Mouse (Mus musculus) heart, postnatal 0 days (tissue): ENCODE data around the gene Faap20. TPM values are rescaled to one million over a fixed set of nuclear protein-coding genes. Genes with fewer than 3 reads are reported as not detected.

ENCODE experiments used
- ATAC-seq: fragments of 200-750 bp; cut with Nextera tagmentation; 2 replicates; pipeline ENCODE4 v1.8.0; 2017; ENCODE audit warnings: low read depth, moderate number of reproducible peaks, moderate library complexity; ENCODE audit not compliant: insufficient read depth
- DNase-seq: peaks from one replicate; pipeline ENCODE4 v3.0.0-alpha.2; 2016; ENCODE audit warnings: low spot score
- H3K27ac ChIP-seq: fragments of 300-500 bp; sonication (generic); 2 replicates; pipeline ENCODE4 v1.5.1; 2014; ENCODE audit warnings: low read depth, mild to moderate bottlenecking
- H3K27me3 ChIP-seq: fragments of 300-500 bp; sonication (generic); 2 replicates; pipeline ENCODE4 v1.6.1; 2014; ENCODE audit warnings: low read length, mixed read lengths; ENCODE audit not compliant: control insufficient read depth, insufficient read depth
- H3K36me3 ChIP-seq: fragments of 300-500 bp; sonication (generic); replicated peaks from 2 replicates; pipeline ENCODE4 v1.6.1; 2014; ENCODE audit warnings: low read length, mixed read lengths; ENCODE audit not compliant: control insufficient read depth, insufficient read depth
- H3K4me1 ChIP-seq: fragments of 300-500 bp; sonication (generic); 2 replicates; pipeline ENCODE4 v1.6.1; 2014; ENCODE audit warnings: antibody characterized with exemption; ENCODE audit not compliant: control insufficient read depth, insufficient read depth
- H3K4me2 ChIP-seq: fragments of 300-500 bp; sonication (generic); 2 replicates; pipeline ENCODE4 v1.6.1; 2014; ENCODE audit warnings: low read depth, mild to moderate bottlenecking, low read length, moderate library complexity
- H3K4me3 ChIP-seq: fragments of 300-500 bp; sonication (generic); 2 replicates; pipeline ENCODE4 v1.5.1; 2014; ENCODE audit warnings: low read depth, low read length
- H3K9ac ChIP-seq: fragments of 300-500 bp; sonication (generic); replicated peaks from 2 replicates; pipeline ENCODE4 v1.6.1; 2014; ENCODE audit warnings: low read depth, low read length, mixed read lengths
- H3K9me3 ChIP-seq: fragments of 300-500 bp; sonication (generic); replicated peaks from 2 replicates; pipeline ENCODE4 v1.6.1; 2016; ENCODE audit warnings: low read length; ENCODE audit not compliant: control insufficient read depth
- CTCF ChIP-seq: IDR thresholded peaks from 2 replicates; pipeline ENCODE4 v1.5.1; 2016; ENCODE audit warnings: antibody characterized with exemption, control low read depth, low read depth
- EP300 ChIP-seq: IDR thresholded peaks from 2 replicates; pipeline ENCODE4 v1.6.1; 2016; ENCODE audit warnings: antibody characterized with exemption, low read depth
- WGBS: fragments of 180-500 bp; shearing (Covaris S2); extraction: QIAGEN DNeasy Blood & Tissue Kit; methylation state at CpG from one replicate; pipeline ENCODE4 v1.1.7; 2014; 5-methylcytosine and 5-hydroxymethylcytosine counted together
- polyA plus RNA-seq: library from polyadenylated mRNA; unstranded; fragments of >200 nt; fragmentation: Nextera tagmentation; extraction: Ambion mirVana; gene quantifications from 2 replicates; pipeline ENCODE4 v1.2.1, GENCODE M21; 2015
- total RNA-seq: library from RNA; depleted of rRNA; stranded (reverse); fragments of >200 nt; gene quantifications from 2 replicates; pipeline ENCODE4 v1.2.3, GENCODE M21; 2014; ENCODE audit warnings: low replicate concordance

Faap20 gene
- total and polyA plus RNA-seq, 2 experiments from 2014 or later, result 45.8 to 48.1 TPM

DNA sequence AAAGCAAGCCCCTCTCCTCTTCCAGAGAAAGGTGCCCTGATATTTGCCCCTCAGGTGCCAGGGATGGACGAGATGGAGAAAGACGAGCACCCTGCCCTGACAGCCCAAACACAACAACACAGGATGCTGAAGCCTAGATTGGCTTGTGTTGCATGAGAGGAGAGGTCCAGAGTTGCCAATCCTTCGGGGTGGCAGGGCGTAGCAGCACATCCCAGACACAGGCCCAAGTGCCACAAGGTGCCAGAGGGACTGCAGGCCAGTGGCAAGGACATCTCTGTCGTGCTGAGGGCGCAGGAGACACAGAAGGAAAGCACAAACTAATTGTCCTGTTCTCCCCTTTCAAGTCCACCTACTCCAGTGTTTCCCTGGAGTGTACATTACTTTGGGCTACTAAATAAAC, 35.4 kb upstream of the Faap20 start:
- Histone ChIP-seq H3K36me3 (peaks cover 10% of the 10 kb centered on the region), H3K4me1 (peaks cover 91% of the 10 kb centered on the region), H3K4me2 (no peak overlapping the region), H3K4me3 (no peak overlapping the region), H3K27me3 (no peaks in the 10 kb centered on the region), H3K27ac (no peak overlapping the region), H3K9me3 (no peaks in the 10 kb centered on the region), H3K9ac (no peak overlapping the region)
- ATAC-seq, result no peak
- WGBS, result 72% methylated on average over 6 of the region's 6 CpGs
- no peak for TF ChIP-seq CTCF
- no peak for DNase-seq

- Histone ChIP-seq H3K9ac (no peak overlapping the region), H3K27ac (peak overlapping the region; percentile 79; the same call in 1 of the 2 replicates), H3K9me3 (no peaks in the 10 kb centered on the region), H3K4me2 (peak overlapping the region; percentile 42), H3K4me1 (peaks cover 92% of the 10 kb centered on the region), H3K36me3 (peaks cover 10% of the 10 kb centered on the region), H3K4me3 (no peak overlapping the region), H3K27me3 (no peaks in the 10 kb centered on the region)
- 71% methylated on average over 10 of the region's 10 CpGs for WGBS
- TF ChIP-seq EP300 (no peak), CTCF (no peak)
- DNase-seq, result no peak
- ATAC-seq, result no peak
These were observed 34.8 kb upstream of the Faap20 start for GRCm38 (mm10) chr4:155214793-155215192.

DNA sequence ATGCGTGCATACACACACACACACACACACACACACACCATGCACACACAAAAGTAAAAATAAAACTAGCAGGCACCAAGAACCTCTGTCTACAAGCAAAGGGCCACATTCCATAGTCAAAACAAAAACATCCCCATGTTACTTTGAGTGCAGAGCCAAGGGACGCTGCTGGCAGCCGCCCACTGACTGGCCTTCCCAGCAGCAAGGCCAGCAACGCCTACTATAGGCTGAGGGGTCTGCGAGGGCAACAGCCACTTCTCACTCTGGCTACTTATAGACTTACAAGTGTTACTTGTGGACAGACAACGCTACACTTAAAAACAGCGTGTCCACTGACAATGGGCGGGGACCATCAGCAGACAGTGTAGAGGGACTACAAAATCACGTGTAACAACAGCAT, 34.4 kb upstream of the Faap20 start:
- H3K4me2 ChIP-seq, result peak overlapping the region; percentile 42
- peaks cover 10% of the 10 kb centered on the region for H3K36me3 ChIP-seq
- peak overlapping the region; percentile 79 for H3K27ac ChIP-seq
- no peak overlapping the region for H3K9ac ChIP-seq
- ATAC-seq, result no peak
- no peaks in the 10 kb centered on the region for H3K27me3 ChIP-seq
- no peak overlapping the region for H3K4me3 ChIP-seq
- TF ChIP-seq EP300, result no peak
- no peak for TF ChIP-seq CTCF
- 19% methylated on average over 9 of the region's 9 CpGs for WGBS
- no peak for DNase-seq
- peaks cover 95% of the 10 kb centered on the region for H3K4me1 ChIP-seq
- H3K9me3 ChIP-seq, result no peaks in the 10 kb centered on the region

- H3K4me1 ChIP-seq, result peaks cover 92% of the 10 kb centered on the region
- no peaks in the 10 kb centered on the region for H3K27me3 ChIP-seq
- 23% methylated on average over 12 of the region's 12 CpGs for WGBS
- H3K9me3 ChIP-seq, result no peaks in the 10 kb centered on the region
- peak; percentile 65 for DNase-seq
- peaks cover 3% of the 10 kb centered on the region for H3K36me3 ChIP-seq
- no peak overlapping the region for H3K9ac ChIP-seq
- peak overlapping the region; percentile 42 for H3K4me2 ChIP-seq
- H3K4me3 ChIP-seq, result no peak overlapping the region
- TF ChIP-seq EP300 (no peak), CTCF (no peak)
- peak overlapping the region; percentile 79 for H3K27ac ChIP-seq
- ATAC-seq, result peak; percentile 44; the same call in 1 of the 2 replicates
These were observed 33.6 kb upstream of the Faap20 start for GRCm38 (mm10) chr4:155215773-155216630.

DNA sequence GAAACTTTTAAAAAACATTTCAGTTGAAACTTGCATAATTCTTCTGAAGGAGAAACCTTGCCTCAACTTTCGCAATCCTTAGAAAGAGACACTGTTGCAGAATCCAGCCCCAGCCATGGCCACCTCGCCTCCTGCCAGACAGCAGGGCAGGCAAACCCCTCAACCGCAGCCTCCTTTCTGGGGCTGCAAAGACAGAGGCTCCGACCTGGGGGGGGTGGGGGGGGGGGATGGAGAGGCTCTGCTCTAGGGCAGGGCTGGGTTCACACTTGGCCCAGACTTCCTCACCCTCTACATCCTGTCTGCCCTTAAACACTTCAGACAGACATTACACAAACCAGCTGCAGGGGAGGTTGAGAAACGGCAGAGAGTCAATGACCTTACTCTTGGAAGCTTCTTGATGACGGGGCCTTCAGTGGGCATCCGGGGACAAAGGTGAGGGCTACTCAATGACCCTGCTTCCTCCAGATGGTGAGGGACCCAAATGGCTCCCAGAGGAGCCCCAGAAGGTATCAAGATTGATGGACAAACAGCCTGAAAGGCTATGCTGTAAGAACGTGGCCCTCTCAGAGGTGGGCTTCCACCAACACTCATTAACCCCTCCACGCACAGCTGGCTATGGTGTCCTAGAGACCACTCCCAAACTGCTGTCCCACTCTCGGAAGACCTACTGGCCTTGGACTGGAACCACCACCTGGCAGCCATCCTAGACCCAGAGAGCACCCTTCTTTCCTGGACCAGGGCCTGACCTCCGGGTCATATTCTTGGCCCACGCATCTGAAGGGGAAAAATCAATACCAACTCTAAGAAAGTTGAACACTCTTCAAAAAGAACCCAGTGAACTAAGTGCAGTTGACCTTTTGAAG, 32.1 kb upstream of the Faap20 start:
- ATAC-seq, result no peak
- H3K27ac ChIP-seq, result peak overlapping the region; percentile 79
- no peak overlapping the region; the same call in 1 of the 2 replicates for H3K9ac ChIP-seq
- no peaks in the 10 kb centered on the region for H3K9me3 ChIP-seq
- H3K4me2 ChIP-seq, result peak overlapping the region; percentile 91
- peaks cover 77% of the 10 kb centered on the region for H3K4me1 ChIP-seq
- 40% methylated on average over 12 of the region's 12 CpGs for WGBS
- H3K36me3 ChIP-seq, result no peaks in the 10 kb centered on the region
- no peaks in the 10 kb centered on the region for H3K27me3 ChIP-seq
- H3K4me3 ChIP-seq, result peak overlapping the region; percentile 78
- TF ChIP-seq EP300 (no peak), CTCF (no peak)
- DNase-seq, result no peak
